Mouse (Mus musculus) heart, embryonic 14.5 days (tissue): ENCODE measurements around the gene Hist2h3c1. TPM values are rescaled to one million over a fixed set of nuclear protein-coding genes. Genes with fewer than 3 reads are reported as not detected.
A peak's percentile ranks its signal among the peaks of the same experiment; 100 is the strongest.
"Not testable (repeated sequence)": the region's sequence is repeated elsewhere in the genome, so short reads cannot be mapped to it uniquely, and the experiment has no call there.

Source experiments
- ATAC-seq: fragments of 200-750 bp; cut with Nextera tagmentation; 2 replicates; pipeline ENCODE4 v1.8.0; 2017; ENCODE audit warnings: low read depth, moderate TSS enrichment; ENCODE audit not compliant: insufficient number of reproducible peaks, insufficient read depth, low FRiP score
- H3K27ac ChIP-seq, 2 experiments: fragments of 200-500 bp in 1 of 2; fragments of 300-500 bp in 1 of 2; sonication (generic) in 1 of 2; replicated peaks in 1 of 2; 2 replicates each; pipeline ENCODE4 v1.5.1; 2012 to 2014; ENCODE audit warnings: low read depth in 2 of 2, low read length in 2 of 2, control low read depth in 1 of 2, mild to moderate bottlenecking in 1 of 2, mixed read lengths in 1 of 2; ENCODE audit not compliant: control insufficient read depth in 1 of 2, insufficient read depth in 1 of 2
- H3K27me3 ChIP-seq: fragments of 300-500 bp; sonication (generic); 2 replicates; pipeline ENCODE4 v1.6.1; 2014; ENCODE audit warnings: mild to moderate bottlenecking, low read length, control low read depth; ENCODE audit not compliant: control insufficient read depth, insufficient read depth
- H3K36me3 ChIP-seq: fragments of 300-500 bp; sonication (generic); 2 replicates; pipeline ENCODE4 v1.6.1; 2014; ENCODE audit warnings: mild to moderate bottlenecking, control low read depth, low read length, mixed read lengths; ENCODE audit not compliant: control insufficient read depth, insufficient read depth
- H3K4me1 ChIP-seq, 2 experiments: fragments of 200-500 bp in 1 of 2; fragments of 300-500 bp in 1 of 2; sonication (generic) in 1 of 2; 2 replicates each; pipeline ENCODE4 v1.6.1; 2012 to 2014; ENCODE audit warnings: low read length in 2 of 2, control low read depth in 1 of 2, mixed read lengths in 1 of 2; ENCODE audit not compliant: control insufficient read depth in 2 of 2, insufficient read depth in 2 of 2
- H3K4me2 ChIP-seq: fragments of 300-500 bp; sonication (generic); 2 replicates; pipeline ENCODE4 v1.6.1; 2014; ENCODE audit warnings: mild to moderate bottlenecking, low read length
- H3K4me3 ChIP-seq, 2 experiments: fragments of 200-500 bp in 1 of 2; fragments of 300-500 bp in 1 of 2; sonication (generic) in 1 of 2; 2 replicates each; pipeline ENCODE4 v1.5.1; 2012 to 2014; ENCODE audit warnings: low read length in 2 of 2, mild to moderate bottlenecking in 2 of 2, control low read depth in 1 of 2, low read depth in 1 of 2, moderate library complexity in 1 of 2; ENCODE audit not compliant: control insufficient read depth in 1 of 2, insufficient read depth in 1 of 2
- H3K9ac ChIP-seq: fragments of 300-500 bp; sonication (generic); 2 replicates; pipeline ENCODE4 v1.6.1; 2014; ENCODE audit warnings: mild to moderate bottlenecking, low read length
- H3K9me3 ChIP-seq: fragments of 300-500 bp; sonication (generic); 2 replicates; pipeline ENCODE4 v1.6.1; 2016; ENCODE audit warnings: low read length, control low read depth; ENCODE audit not compliant: control insufficient read depth
- WGBS: fragments of 180-500 bp; shearing (Covaris S2); extraction: QIAGEN DNeasy Blood & Tissue Kit; methylation state at CpG from one replicate; pipeline ENCODE4 v1.1.7; 2014; 5-methylcytosine and 5-hydroxymethylcytosine counted together
- polyA plus RNA-seq: library from polyadenylated mRNA; unstranded; fragments of >200 nt; fragmentation: Nextera tagmentation; extraction: Ambion mirVana; gene quantifications from 2 replicates; pipeline ENCODE4 v1.2.1, GENCODE M21; 2014

Hist2h3c1 gene
- polyA plus RNA-seq, 1 experiment from 2014 or later: not detected

DNA sequence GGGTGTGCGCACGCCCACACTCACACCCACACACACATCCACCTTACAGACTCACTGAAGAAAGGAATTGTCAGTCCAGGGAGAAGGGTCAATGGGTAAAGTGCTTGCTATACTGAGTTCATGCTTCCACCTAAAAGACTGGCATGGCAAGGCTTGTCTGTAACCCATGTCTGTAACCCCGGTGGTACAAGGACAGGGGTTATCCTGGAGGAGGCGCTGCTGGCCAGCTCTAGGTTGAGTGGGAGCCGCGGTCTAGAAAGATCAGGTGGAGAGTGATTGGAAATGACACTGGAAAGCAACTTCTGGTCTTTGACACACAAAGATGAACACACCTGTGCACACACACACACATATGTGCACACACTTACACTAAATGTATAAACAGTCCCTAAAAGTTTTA is 34.2 kb downstream of the Hist2h3c1 start:
- no peak for ATAC-seq
- no peaks in the 10 kb centered on the region for H3K36me3 ChIP-seq
- H3K27me3 ChIP-seq: peaks cover 19% of the 10 kb centered on the region
- no peak overlapping the region for H3K9ac ChIP-seq
- no peaks in the 10 kb centered on the region for H3K9me3 ChIP-seq
- no peak overlapping the region for H3K4me3 ChIP-seq
- H3K27ac ChIP-seq: no peak overlapping the region
- H3K4me2 ChIP-seq: no peak overlapping the region
- WGBS: 57% methylated on average over 6 of the region's 6 CpGs
- H3K4me1 ChIP-seq: peaks cover 5 to 7% of the 10 kb centered on the region in 2 experiments; a peak in 2 of 4 replicates

DNA sequence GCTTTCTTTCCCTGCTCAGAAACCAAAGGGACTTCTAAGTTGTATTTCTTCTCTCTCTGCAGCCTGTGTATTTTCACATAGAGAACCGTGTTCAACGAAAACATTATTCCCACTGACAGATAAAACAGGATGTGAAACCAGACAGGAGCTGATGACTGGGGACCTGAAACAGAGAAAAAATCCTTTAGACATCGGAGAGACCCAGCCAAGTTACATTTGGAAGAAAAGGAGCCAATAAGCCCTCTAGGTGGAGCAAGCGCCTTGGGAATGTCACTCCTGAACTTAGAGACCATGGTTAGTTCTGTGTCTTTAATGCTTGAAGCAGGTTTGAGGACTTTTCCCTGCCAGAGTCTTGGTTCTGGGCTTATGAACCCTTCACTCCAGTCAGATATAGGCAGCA is 38.0 kb downstream of the Hist2h3c1 start:
- ATAC-seq: no peak
- H3K9ac ChIP-seq: no peak overlapping the region
- H3K9me3 ChIP-seq: no peaks in the 10 kb centered on the region
- WGBS: 11% methylated on average over 4 of the region's 4 CpGs
- peaks cover 2 to 7% of the 10 kb centered on the region in 2 experiments; a peak in 2 of 4 replicates for H3K4me1 ChIP-seq
- no peak overlapping the region for H3K4me3 ChIP-seq
- peaks cover 21% of the 10 kb centered on the region for H3K27me3 ChIP-seq
- H3K36me3 ChIP-seq: no peaks in the 10 kb centered on the region
- no peak overlapping the region for H3K27ac ChIP-seq
- peak overlapping the region; percentile 21 for H3K4me2 ChIP-seq

DNA sequence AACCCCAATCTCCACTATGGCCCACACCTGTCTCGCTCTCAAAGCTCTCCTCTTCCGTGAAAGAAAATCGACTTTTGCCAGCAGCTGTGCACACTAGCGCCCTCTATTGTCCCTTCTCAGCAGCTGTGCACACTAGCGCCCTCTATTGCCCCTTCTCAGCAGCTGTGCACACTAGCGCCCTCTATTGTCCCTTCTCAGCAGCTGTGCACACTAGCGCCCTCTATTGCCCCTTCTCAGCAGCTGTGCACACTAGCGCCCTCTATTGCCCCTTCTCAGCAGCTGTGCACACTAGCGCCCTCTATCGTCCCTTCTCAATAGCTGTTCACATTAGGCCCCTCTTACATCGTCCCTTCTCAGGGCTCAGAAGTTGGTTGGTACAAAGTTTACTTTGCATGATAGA is 40.8 kb downstream of the Hist2h3c1 start:
- H3K9me3 ChIP-seq, H3K36me3 ChIP-seq, H3K4me2 ChIP-seq, ATAC-seq, H3K4me1 ChIP-seq, H3K9ac ChIP-seq, H3K27ac ChIP-seq, H3K4me3 ChIP-seq: not testable (repeated sequence)
- H3K27me3 ChIP-seq: peaks cover 18% of the 10 kb centered on the region
- 91% methylated on average over 11 of the region's 11 CpGs for WGBS

DNA sequence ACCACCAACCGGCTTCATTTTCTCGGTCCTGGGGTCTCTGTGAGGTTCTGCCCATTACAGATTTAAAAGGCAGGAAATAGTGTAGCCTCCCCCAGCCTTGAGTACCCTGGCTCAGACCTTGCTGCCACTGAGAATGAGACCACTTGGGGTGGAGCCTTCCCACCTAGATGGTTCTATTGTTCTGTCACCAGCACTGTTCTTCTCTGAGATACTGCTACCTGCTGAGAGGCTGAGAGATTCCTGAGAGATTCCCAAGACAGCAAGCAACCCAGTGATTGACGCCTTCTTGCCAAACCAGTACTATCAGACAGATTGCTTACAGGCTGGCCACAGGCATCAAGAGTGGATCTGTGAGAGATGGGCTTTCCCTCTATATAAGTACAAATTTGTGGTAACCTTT is 42.7 kb downstream of the Hist2h3c1 start:
- no peak overlapping the region for H3K4me3 ChIP-seq
- H3K9ac ChIP-seq: no peak overlapping the region
- 54% methylated on average over 3 of the region's 3 CpGs for WGBS
- H3K27ac ChIP-seq: no peak overlapping the region
- peaks cover under 1% of the 10 kb centered on the region in 2 experiments; a peak in 1 of 4 replicates for H3K4me1 ChIP-seq
- no peaks in the 10 kb centered on the region for H3K9me3 ChIP-seq
- no peaks in the 10 kb centered on the region for H3K36me3 ChIP-seq
- 0 out of 2 replicates have a peak, but pooled peaks cover 4% of the 10 kb centered on the region for H3K27me3 ChIP-seq
- no peak for ATAC-seq
- H3K4me2 ChIP-seq: no peak overlapping the region

DNA sequence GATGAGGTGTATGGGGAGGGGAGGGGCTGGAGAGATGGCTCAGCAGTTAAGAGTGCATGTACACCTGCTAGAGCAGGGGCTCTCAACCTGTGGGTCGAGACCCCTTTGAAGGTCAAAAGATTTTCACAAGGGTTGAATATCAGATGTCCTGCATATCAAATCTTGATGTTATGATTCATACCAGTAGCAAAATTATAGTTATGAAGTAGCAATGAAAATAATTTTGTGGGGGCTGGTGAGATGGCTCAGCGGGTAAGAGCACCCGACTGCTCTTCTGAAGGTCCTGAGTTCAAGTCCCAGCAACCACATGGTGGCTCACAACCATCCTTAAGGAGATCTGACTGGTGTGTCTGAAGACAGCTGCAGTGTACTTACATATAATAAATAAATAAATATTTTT is 44.2 kb downstream of the Hist2h3c1 start:
- H3K27ac ChIP-seq, H3K4me3 ChIP-seq, H3K4me1 ChIP-seq, H3K9me3 ChIP-seq, ATAC-seq, H3K36me3 ChIP-seq, H3K4me2 ChIP-seq, H3K9ac ChIP-seq, H3K27me3 ChIP-seq: not testable (repeated sequence)
- 93% methylated on average over 3 of the region's 3 CpGs for WGBS

DNA sequence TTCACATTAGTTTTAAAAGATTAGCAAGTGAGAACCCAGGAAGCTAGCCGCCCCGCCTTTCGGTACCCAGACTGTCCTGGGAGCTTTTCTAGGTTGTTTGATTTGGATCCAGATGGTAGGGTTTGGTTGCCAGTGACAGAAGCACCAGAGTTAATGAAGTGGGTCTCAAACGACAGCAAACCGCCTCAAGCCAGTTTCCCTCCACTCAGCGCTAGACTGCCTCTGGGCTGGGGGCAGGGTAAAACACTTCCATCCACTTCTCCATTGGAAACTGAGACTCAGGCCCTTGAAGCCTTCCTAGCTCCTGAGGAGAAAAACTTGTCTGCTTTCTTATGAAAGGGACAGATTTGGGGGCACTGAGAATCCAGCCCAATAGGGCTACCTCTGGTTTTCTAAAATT is 46.2 kb downstream of the Hist2h3c1 start:
- Histone ChIP-seq H3K4me2 (no peak overlapping the region), H3K9ac (no peak overlapping the region), H3K27me3 (no peaks in the 10 kb centered on the region), H3K4me3 (no peak overlapping the region), H3K27ac (no peak overlapping the region), H3K4me1 (no peaks in the 10 kb centered on the region), H3K36me3 (no peaks in the 10 kb centered on the region), H3K9me3 (no peaks in the 10 kb centered on the region)
- ATAC-seq: no peak
- 58% methylated on average over 6 of the region's 6 CpGs for WGBS

DNA sequence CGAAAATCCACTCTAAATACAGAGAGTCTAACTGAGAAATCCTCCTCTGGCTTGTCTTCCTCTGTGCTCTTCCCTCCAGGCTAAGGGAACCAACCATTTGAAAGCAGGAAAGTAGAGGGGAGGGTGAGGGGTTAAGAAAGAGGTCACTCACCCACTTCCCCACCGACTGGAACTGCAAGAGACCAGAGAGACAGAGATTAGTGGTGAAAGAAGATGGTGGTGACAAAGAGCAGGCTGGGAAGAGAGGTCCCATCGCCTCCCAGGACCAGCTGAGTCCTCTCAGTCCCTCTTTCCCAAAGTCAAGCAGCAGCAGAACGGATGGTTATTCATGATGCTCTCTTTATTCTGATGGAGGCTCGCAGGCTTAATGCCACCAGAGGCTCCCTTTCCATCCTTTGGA is 46.9 kb downstream of the Hist2h3c1 start:
- Histone ChIP-seq H3K4me3 (no peak overlapping the region), H3K27me3 (no peaks in the 10 kb centered on the region), H3K9me3 (no peaks in the 10 kb centered on the region), H3K4me1 (no peaks in the 10 kb centered on the region), H3K27ac (no peak overlapping the region), H3K4me2 (no peak overlapping the region), H3K9ac (no peak overlapping the region), H3K36me3 (no peaks in the 10 kb centered on the region)
- WGBS: 55% methylated on average over 5 of the region's 5 CpGs
- ATAC-seq: no peak

DNA sequence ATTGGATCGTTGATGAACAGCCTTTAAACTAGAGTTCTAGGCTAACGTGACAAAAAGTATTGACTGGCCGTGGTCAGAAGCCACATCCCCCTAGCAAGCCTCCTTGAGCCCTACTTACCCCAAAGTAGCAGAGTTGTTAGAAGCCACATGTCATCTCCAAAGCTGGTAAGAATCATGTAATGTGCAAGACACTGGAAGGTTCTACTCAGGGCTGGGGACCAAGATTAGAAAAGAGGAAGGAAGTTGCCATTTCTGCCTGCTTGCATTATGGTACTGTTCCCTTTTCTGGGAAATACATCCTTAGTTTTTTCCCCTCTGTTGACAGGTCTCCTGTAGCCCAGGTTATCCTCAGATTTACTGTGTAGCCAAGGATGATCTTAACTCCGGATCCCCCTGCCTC is 47.3 kb downstream of the Hist2h3c1 start, which contains the start of gene Fcgr1:
Gene Fcgr1, minus strand, starts transcription at position 183 of the 400 bp plus-strand sequence.
- no peak within 1 kb of the TSS for H3K4me2 ChIP-seq
- H3K4me3 ChIP-seq: no peak within 1 kb of the TSS
- 67% methylated on average over 4 of the region's 4 CpGs for WGBS
- H3K27ac ChIP-seq: no peak within 1 kb of the TSS
- H3K9me3 ChIP-seq: no peaks in the 10 kb centered on the region
- H3K4me1 ChIP-seq: no peaks in the 10 kb centered on the region
- no peaks in the 10 kb centered on the region for H3K36me3 ChIP-seq
- H3K27me3 ChIP-seq: no peaks in the 10 kb centered on the region
- ATAC-seq: no peak
- H3K9ac ChIP-seq: no peak within 1 kb of the TSS
